Mouse (Mus musculus) left cerebral cortex, adult 2 months (tissue): ENCODE measurements at regions not wholly inside any gene's neighbourhood (a gene's known extent, or its start where the extent isn't known, plus 50 kb on each side); places are given as distances from the start of the nearest gene placed in this dataset.
"Not testable (repeated sequence)": the region's sequence is repeated elsewhere in the genome, so short reads cannot be mapped to it uniquely, and the experiment has no call there.

Experiments
- DNase-seq, 2 experiments: peaks; one replicate each; pipeline ENCODE4 v3.0.0; 2021 to 2022; ENCODE audit warnings: low spot score in 2 of 2, mixed read lengths in 1 of 2; ENCODE audit errors: extremely low spot score in 1 of 2
- H3K27ac ChIP-seq: fragments of 200-600 bp; 2 replicates; pipeline ENCODE4 v1.8.1; 2022
- H3K4me3 ChIP-seq: fragments of 200-600 bp; 2 replicates; pipeline ENCODE4 v1.8.1; 2022
- CTCF ChIP-seq: fragments of 200-600 bp; IDR thresholded peaks from 2 replicates; pipeline ENCODE4 v1.8.1; 2022; ENCODE audit warnings: antibody characterized with exemption, mild to moderate bottlenecking, moderate library complexity
- intact Hi-C: fragments of 180-260 bp; cut with DNase I; formaldehyde crosslinking; loops from one replicate; pipeline ENCODE4 v1.15.1; 2025

GRCm38 (mm10) chr12:113413996-113414395 lies 75.3 kb upstream of the Adam6b start:
- intact Hi-C loops = no loop called here
- Histone ChIP-seq H3K4me3 (no peak overlapping the region), H3K27ac (no peak overlapping the region)
- DNase-seq = no peak
- TF ChIP-seq CTCF = no peak

DNA sequence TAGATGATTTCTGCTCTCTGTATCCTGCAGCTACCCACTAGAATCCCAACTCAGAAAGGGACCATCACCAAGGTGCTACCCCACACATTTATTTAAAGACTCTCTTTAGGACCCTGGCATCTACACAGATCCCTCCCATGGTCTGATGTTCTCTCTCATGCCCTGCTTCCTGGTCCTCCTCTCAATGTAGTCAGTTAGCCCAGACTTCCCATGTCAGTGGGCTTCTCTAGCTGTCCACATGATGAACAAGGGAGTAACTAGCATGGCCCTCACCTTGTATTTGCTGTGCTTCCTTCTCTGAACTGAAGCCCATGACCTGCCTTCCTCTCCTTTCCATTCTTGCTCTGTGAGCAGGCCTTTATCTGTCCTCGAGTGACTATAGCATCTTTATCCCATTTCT lies 71.8 kb upstream of the Adam6b start:
- DNase-seq = no peak
- no peak for TF ChIP-seq CTCF
- H3K4me3 ChIP-seq = no peak overlapping the region
- intact Hi-C loops = no loop called here
- no peak overlapping the region for H3K27ac ChIP-seq

GRCm38 (mm10) chr12:113418731-113419402 lies 70.4 kb upstream of the Adam6b start:
- Histone ChIP-seq H3K4me3 (no peak overlapping the region), H3K27ac (no peak overlapping the region)
- TF ChIP-seq CTCF = no peak
- no peak for DNase-seq
- intact Hi-C loops = no loop called here

DNA sequence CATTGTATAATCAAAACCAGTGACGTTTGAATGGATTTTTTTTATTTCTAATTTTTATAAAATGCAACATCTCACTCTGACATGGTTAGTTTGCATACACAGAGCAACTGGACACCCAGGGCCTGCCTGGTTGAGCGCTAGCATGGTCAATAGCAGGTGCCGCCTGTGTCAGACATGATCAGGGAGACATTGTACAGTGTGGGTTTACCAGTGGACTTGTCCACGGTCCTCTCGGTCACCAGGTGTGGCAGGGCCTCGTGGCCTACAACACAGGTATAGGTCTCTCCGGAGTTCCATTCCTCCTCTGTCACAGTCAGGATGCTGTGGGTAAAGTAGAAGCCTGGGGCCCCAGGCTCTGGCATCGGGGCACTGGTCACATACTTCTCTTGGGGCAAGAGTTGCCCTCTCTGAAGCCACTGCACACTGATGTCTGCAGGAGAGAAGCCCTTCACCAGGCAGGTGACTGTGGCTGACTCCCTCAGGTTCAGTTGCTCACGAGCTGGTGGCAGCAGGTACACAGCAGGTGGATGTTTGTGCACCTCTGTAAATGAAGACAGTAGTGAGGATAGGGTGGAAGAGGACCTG lies 68.5 kb upstream of the Adam6b start:
- no peak for TF ChIP-seq CTCF
- Histone ChIP-seq H3K27ac (no peak overlapping the region), H3K4me3 (no peak overlapping the region)
- intact Hi-C loops = no loop called here
- no peak for DNase-seq

- Histone ChIP-seq H3K4me3 (no peak overlapping the region), H3K27ac (no peak overlapping the region)
- no peak for TF ChIP-seq CTCF
- intact Hi-C loops = no loop called here
- DNase-seq = no peak
These were observed 67.4 kb upstream of the Adam6b start for GRCm38 (mm10) chr12:113421716-113422595.

DNA sequence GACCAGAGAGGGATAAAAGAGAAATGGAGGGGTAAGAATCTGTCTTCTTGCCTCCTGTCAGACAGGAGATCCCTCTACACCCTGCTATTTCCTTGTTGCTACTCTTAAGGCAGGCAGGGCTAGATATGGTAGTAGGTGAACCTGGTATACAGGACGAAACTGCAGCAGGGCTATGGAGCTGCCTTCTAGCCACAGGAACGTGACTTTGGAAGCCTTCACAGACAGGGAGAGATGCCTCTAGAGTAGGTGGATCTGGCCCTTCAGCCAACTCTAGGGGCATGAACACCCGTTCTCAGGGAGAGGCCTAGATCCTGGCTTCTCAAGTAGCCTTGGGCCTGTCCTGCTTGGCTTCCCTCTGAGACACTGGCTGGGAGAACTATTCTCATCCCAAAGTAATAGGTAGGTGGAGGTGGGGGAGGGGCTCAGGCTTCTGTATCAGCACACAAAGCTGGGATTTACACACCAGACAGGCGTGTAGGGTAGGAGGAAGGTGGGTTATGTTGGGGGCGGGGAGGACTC lies 66.5 kb upstream of the Adam6b start:
- Histone ChIP-seq H3K27ac (no peak overlapping the region), H3K4me3 (no peak overlapping the region)
- no peak for TF ChIP-seq CTCF
- no peak for DNase-seq
- intact Hi-C loops = no loop called here

DNA sequence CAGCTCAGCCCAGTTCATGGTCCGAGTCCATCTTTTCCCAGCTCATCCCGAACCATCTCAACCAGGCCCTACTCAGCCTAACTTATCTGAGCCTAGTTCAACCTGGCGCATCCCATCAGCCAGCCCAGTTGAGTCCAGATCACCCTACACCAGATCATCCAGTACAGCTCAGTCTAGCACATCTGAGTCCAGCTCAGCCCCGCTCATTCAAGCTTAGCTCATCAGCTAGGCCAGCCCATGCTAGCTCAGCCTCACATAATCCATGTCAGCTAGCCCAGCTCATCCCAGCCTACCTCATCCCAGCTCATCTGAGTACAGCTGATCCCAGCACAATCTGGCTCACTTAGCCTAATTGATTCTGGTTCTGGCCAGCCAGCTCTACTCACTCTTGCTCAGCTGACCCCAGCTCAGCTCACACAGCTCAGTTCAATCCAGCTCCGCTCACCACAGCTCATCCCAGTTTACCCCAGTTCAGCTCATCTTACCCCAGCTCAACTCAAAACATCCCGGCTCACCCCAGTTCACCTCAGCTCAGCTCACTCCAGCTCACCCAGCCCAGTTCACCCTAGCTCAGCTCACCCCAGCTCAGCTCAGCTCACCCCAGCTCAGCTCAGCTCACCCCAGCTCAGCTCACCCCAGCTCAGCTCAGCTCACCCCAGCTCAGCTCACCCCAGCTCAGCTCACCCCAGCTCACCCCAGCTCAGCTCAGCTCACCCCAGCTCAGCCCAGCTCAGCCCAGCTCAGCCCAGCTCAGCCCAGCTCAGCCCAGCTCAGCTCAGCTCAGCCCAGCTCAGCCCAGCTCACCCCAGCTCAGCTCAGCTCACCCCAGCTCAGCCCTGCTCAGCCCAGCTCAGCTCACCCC lies 65.3 kb upstream of the Adam6b start:
- DNase-seq = no peak

DNA sequence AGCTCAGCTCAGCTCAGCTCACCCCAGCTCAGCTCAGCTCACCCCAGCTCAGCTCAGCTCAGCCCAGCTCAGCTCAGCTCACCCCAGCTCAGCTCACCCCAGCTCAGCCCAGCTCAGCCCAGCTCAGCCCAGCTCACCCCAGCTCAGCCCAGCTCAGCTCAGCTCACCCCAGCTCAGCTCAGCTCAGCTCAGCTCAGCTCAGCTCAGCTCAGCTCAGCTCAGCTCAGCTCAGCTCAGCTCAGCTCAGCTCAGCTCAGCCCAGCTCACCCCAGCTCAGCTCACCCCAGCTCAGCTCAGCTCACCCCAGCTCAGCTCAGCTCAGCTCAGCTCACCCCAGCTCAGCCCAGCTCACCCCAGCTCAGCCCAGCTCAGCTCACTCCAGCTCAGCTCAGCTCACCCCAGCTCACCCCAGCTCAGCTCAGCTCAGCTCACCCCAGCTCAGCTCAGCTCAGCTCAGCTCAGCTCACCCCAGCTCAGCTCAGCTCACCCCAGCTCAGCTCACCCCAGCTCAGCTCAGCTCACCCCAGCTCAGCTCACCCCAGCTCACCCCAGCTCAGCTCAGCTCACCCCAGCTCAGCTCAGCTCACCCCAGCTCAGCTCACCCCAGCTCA lies 64.6 kb upstream of the Adam6b start:
- intact Hi-C loops, H3K4me3 ChIP-seq, DNase-seq, H3K27ac ChIP-seq: not testable (repeated sequence)

More for the DNA sequence above, 65.3 kb upstream of the Adam6b start:
- intact Hi-C loops = no loop called here
- no peak overlapping the region for H3K4me3 ChIP-seq
- no peak for TF ChIP-seq CTCF
- no peak overlapping the region for H3K27ac ChIP-seq

DNA sequence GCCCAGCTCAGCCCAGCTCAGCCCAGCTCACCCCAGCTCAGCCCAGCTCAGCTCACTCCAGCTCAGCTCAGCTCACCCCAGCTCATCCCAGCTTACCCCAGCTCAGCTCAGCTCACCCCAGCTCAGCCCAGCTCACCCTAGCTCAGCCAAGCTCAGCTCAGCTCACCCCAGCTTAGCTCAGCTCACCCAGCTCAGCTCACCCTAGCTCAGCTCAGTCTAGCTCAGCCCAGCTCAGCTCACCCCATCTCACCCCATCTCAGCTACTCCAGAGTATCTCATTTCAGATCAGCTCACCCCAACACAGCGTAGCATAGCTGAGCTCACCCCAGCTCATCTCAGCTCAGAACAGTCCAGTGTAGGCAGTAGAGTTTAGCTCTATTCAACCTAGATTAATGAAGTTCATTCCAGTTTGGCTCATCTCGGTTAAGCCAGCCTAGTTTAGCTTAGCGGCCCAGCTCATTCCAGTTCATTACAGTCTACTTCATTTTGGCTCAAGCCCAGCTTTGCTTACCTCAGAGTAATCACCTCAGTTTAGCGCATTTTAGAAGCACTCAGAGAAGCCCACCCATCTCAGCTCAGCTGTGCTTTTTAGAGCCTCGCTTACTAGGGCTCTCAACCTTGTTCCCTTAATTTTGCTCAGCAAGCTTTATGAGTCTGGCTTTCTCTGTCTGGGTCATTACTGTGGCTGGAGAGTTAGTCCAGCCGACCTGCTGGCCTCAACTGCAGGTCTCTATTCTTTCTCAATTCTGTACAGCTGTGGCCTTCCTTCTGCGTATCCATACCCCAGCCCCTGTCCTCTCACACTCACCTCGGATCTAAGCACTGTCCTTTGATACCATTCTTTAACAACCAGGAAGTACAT lies 63.9 kb upstream of the Adam6b start:
- Histone ChIP-seq H3K27ac (no peak overlapping the region), H3K4me3 (no peak overlapping the region)
- DNase-seq = no peak
- no peak for TF ChIP-seq CTCF
- intact Hi-C loops = no loop called here

- no peak for DNase-seq
- Histone ChIP-seq H3K27ac (no peak overlapping the region), H3K4me3 (no peak overlapping the region)
- intact Hi-C loops = no loop called here
- TF ChIP-seq CTCF = no peak
These were observed 62.7 kb upstream of the Adam6b start for GRCm38 (mm10) chr12:113426636-113427035.
